Mouse (Mus musculus) ES-Bruce4 (cell line): ENCODE data around the gene Cdh12.

ENCODE experiments used
- CTCF ChIP-seq: IDR thresholded peaks from one replicate; pipeline ENCODE4 v1.8.1; 2011; ENCODE audit warnings: low read depth, low read length
- EP300 ChIP-seq: IDR thresholded peaks from 2 replicates; pipeline ENCODE4 v1.6.1; 2011; ENCODE audit warnings: low read depth, low read length; ENCODE audit not compliant: insufficient read depth
- POLR2A ChIP-seq: IDR thresholded peaks from one replicate; pipeline ENCODE4 v1.8.1; 2011; ENCODE audit warnings: low read length; ENCODE audit not compliant: insufficient read depth

DNA sequence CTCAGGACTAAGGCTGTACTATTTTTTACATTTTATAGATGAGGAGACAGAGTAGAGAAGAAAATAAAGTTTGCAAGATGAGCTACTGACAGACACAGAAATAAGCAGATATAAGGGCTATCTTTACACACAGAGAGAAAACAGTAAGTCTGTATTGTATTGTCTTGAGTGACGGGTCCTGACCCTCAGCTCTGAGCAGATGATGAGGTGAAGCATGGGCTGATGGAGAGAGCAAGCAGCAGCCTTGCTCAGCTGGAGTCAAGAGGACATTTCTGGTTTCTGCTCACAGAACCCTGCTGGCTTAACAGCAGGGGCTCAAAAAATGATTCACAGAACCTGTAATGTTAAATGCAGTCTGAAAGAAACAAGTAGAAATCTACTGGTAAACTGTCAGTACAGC is 386.8 kb downstream of the Cdh12 start:
- TF ChIP-seq POLR2A (no peak), CTCF (no peak), EP300 (no peak)
